Mouse (Mus musculus): ENCODE measurements at regions not wholly inside any gene's neighbourhood (a gene's known extent, or its start where the extent isn't known, plus 50 kb on each side); places are given as distances from the start of the nearest gene placed in this dataset.

- TF ChIP-seq CTCF (IDR thresholded peaks at IDR 0.05; ENCODE audit: extremely low read depth, insufficient read length, insufficient replicate concordance, low read depth, low read length) (no peak), POLR2A (IDR thresholded peaks at IDR 0.05; ENCODE audit: low read depth, low read length) (no peak)
These were observed 226.5 kb upstream of the Mphosph6 start for GRCm38 (mm10) chr8:118028061-118028850.

Data from small intestine, adult 2 months (tissue).